Mouse (Mus musculus) E14TG2a.4 (cell line): ENCODE data around the gene Taf5l.

ENCODE experiments used
- CTCF ChIP-seq: conservative IDR thresholded peaks from 2 replicates; pipeline ENCODE4 v1.5.1; 2014; ENCODE audit warnings: low read length
- NANOG ChIP-seq: IDR thresholded peaks from 2 replicates; pipeline ENCODE4 v1.6.1; 2014; ENCODE audit warnings: borderline replicate concordance, low read length, mixed read lengths
- POU5F1 ChIP-seq: IDR thresholded peaks from 2 replicates; pipeline ENCODE4 v1.6.1; 2014; ENCODE audit warnings: low read length, borderline replicate concordance

GRCm38 (mm10) chr8:124011989-124012586 lies 9.1 kb downstream of the Taf5l start:
- TF ChIP-seq CTCF = no peak
- TF ChIP-seq POU5F1 = no peak
- peak; percentile 93 for TF ChIP-seq NANOG
